Mouse (Mus musculus) forebrain, embryonic 14.5 days (tissue): ENCODE results near the gene Ston1. TPM values are rescaled to one million over a fixed set of nuclear protein-coding genes. Genes with fewer than 3 reads are reported as not detected.

ENCODE experiments used
- ATAC-seq: fragments of 200-750 bp; cut with Nextera tagmentation; 2 replicates; pipeline ENCODE4 v1.8.0; 2017; ENCODE audit warnings: mild to moderate bottlenecking, moderate library complexity
- DNase-seq: peaks from one replicate; pipeline ENCODE4 v3.0.0-alpha.2; 2015; ENCODE audit warnings: low spot score
- H3K27ac ChIP-seq: fragments of 300-500 bp; sonication (generic); 2 replicates; pipeline ENCODE4 v1.5.1; 2014; ENCODE audit warnings: low read depth, mild to moderate bottlenecking, control low read depth, low read length, moderate library complexity
- H3K27me3 ChIP-seq: fragments of 300-500 bp; sonication (generic); replicated peaks from 2 replicates; pipeline ENCODE4 v1.6.1; 2014; ENCODE audit warnings: low read length, control low read depth, mixed read lengths; ENCODE audit not compliant: control insufficient read depth, insufficient read depth
- H3K36me3 ChIP-seq: fragments of 300-500 bp; sonication (generic); 2 replicates; pipeline ENCODE4 v1.6.1; 2014; ENCODE audit warnings: low read length, control low read depth; ENCODE audit not compliant: control insufficient read depth, insufficient read depth
- H3K4me1 ChIP-seq: fragments of 300-500 bp; sonication (generic); 2 replicates; pipeline ENCODE4 v1.6.1; 2014; ENCODE audit warnings: antibody characterized with exemption, low read length, control low read depth; ENCODE audit not compliant: control insufficient read depth, insufficient read depth
- H3K4me2 ChIP-seq: fragments of 300-500 bp; sonication (generic); 2 replicates; pipeline ENCODE4 v1.6.1; 2014; ENCODE audit warnings: mild to moderate bottlenecking, control low read depth, low read length
- H3K4me3 ChIP-seq: fragments of 300-500 bp; sonication (generic); 2 replicates; pipeline ENCODE4 v1.5.1; 2014; ENCODE audit warnings: low read depth, low read length, control low read depth
- H3K9ac ChIP-seq: fragments of 300-500 bp; sonication (generic); 2 replicates; pipeline ENCODE4 v1.6.1; 2014; ENCODE audit warnings: mild to moderate bottlenecking, low read length, control low read depth, moderate library complexity
- H3K9me3 ChIP-seq: fragments of 300-500 bp; sonication (generic); replicated peaks from 2 replicates; pipeline ENCODE4 v1.6.1; 2016; ENCODE audit warnings: low read length, control low read depth, mixed read lengths; ENCODE audit not compliant: control insufficient read depth
- WGBS: fragments of 180-500 bp; shearing (Covaris S2); extraction: QIAGEN DNeasy Blood & Tissue Kit; methylation state at CpG from one replicate; pipeline ENCODE4 v1.1.7; 2014; 5-methylcytosine and 5-hydroxymethylcytosine counted together
- polyA plus RNA-seq: library from polyadenylated mRNA; unstranded; fragments of >200 nt; fragmentation: Nextera tagmentation; extraction: Ambion mirVana; gene quantifications from 2 replicates; pipeline ENCODE4 v1.2.1, GENCODE M21; 2014

The Ston1 gene
- polyA plus RNA-seq, 1 experiment from 2014 or later = 2.8 TPM

DNA sequence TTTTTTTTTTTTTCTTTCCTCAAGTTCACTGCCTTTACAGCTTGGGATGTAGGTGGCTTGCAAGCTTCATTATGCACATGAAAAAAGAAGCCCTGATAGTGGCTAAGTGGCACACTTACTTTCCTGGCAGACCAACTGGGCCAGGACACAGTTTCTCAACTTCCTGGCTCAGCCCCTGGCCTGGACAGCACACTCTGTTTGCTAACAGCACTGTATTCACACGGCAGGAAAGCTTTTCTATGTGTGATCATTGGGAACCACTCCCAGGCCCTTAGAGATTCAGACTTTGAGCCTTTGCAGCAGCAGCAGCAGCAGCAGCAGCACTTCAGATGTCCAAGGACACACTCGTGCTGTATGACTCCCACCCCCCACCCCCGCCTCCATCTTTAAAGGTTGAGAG, 16.8 kb downstream of the Ston1 start:
- no peak overlapping the region for H3K4me3 ChIP-seq
- H3K36me3 ChIP-seq = no peaks in the 10 kb centered on the region
- ATAC-seq (no peak), DNase-seq (no peak)
- no peaks in the 10 kb centered on the region for H3K27me3 ChIP-seq
- 70% methylated on average over 3 of the region's 3 CpGs for WGBS
- no peaks in the 10 kb centered on the region for H3K9me3 ChIP-seq
- no peaks in the 10 kb centered on the region for H3K4me1 ChIP-seq
- no peak overlapping the region for H3K9ac ChIP-seq
- H3K27ac ChIP-seq = no peak overlapping the region
- no peak overlapping the region for H3K4me2 ChIP-seq

DNA sequence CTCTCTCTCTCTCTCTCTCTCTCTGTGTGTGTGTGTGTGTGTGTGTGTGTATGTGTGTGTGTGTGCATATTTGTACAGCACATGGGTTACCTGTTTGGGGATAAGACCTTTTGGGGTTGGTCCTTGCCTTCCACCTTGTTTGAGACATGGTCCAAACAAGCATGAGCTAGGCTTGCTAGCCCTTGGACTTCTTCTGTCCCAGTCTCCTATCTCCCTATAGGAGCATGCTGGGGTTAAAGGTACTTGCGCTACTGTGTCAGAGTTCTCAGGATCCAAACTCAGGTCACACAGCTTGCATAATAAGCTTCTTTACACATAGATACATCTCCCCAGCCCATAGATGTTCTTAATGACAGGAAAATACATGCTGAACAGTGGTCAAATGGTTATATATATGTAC, 17.2 kb downstream of the Ston1 start:
- Histone ChIP-seq H3K4me1 (no peaks in the 10 kb centered on the region), H3K36me3 (no peaks in the 10 kb centered on the region), H3K27me3 (no peaks in the 10 kb centered on the region), H3K4me3 (no peak overlapping the region), H3K4me2 (no peak overlapping the region), H3K9me3 (no peaks in the 10 kb centered on the region), H3K27ac (no peak overlapping the region), H3K9ac (no peak overlapping the region)
- ATAC-seq (no peak), DNase-seq (no peak)
- WGBS = 100% methylated on average over 1 of the region's 1 CpGs

DNA sequence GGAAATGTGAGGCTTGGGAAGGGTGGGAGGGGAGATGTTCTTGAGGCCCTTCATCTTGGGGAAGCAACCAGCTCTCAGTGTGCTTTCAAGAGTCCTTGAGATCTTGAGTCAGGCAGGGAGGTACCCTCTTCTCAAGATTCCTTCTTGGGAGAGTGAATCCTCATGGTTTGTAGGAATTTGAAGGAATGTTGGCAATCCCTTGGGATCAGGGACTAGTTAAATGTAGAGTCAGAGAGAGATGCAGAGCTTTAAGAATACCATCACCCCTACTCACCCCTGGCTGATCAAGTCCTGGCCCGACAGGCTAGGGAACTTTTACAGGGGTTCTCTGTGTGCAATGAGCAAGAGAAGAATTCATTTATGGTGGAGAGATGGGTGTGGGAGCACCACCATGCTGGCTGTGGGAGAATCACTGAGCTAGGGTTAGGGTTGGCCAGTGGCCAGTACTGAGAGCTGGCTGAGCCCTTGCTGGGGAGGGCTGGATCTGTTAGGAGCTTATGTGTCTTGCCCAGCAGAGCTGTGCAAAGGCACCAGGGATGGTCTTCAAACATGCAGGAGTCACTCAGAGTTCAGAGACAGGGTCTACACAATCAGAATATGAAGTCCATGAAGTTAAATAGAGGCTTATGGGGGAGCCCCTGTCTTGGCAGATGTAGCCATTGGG, 18.1 kb downstream of the Ston1 start:
- no peaks in the 10 kb centered on the region for H3K36me3 ChIP-seq
- H3K9me3 ChIP-seq = no peaks in the 10 kb centered on the region
- H3K9ac ChIP-seq = no peak overlapping the region
- H3K4me3 ChIP-seq = no peak overlapping the region
- DNase-seq (no peak), ATAC-seq (no peak)
- no peaks in the 10 kb centered on the region for H3K27me3 ChIP-seq
- no peak overlapping the region for H3K27ac ChIP-seq
- H3K4me1 ChIP-seq = no peaks in the 10 kb centered on the region
- H3K4me2 ChIP-seq = no peak overlapping the region
- WGBS = 83% methylated on average over 1 of the region's 1 CpGs

DNA sequence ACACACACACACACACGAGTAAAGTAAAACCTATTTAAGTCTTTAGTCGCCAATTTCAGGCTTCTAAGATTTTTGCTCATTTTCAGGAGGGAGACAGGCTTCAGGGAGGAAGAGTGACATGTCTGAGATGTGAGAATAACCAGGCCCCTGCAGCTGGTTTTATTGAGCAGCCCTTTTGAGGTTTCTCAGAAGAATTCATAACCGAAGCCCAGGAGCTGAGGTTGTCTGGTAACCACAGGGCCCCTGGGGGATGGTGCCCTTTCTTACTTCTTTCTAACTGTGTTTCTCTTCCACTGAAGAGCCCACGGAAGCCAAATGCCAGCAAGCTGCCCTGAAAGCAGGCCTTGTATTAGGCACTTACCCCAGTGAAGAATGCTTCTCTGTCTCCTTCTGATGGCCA, 23.5 kb downstream of the Ston1 start:
- H3K4me3 ChIP-seq = no peak overlapping the region
- ATAC-seq = no peak
- no peak for DNase-seq
- no peaks in the 10 kb centered on the region for H3K4me1 ChIP-seq
- no peaks in the 10 kb centered on the region for H3K36me3 ChIP-seq
- no peak overlapping the region for H3K4me2 ChIP-seq
- no peaks in the 10 kb centered on the region for H3K27me3 ChIP-seq
- WGBS = 86% methylated on average over 4 of the region's 4 CpGs
- H3K9me3 ChIP-seq = no peaks in the 10 kb centered on the region
- H3K27ac ChIP-seq = no peak overlapping the region
- no peak overlapping the region for H3K9ac ChIP-seq

DNA sequence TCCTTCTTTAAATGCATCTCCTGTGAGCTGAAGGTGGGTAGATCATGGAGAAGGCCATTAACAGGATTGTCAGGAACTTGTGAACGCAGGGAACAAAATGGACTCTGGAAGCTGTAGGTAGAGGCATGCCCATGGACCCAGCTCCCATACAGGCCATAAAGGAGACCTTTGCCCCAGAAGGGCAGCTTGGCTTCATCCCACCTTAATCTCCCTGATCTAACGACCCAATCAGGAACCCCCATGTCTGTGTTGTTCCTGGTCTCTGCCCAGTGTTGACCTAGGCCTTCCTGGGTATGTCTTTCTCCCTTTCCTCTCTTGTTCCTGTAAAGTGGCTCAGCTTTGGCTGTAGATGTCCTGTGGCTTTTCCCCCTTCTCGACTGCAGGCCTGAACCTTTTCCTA, 23.9 kb downstream of the Ston1 start:
- no peak overlapping the region for H3K27ac ChIP-seq
- H3K9me3 ChIP-seq = no peaks in the 10 kb centered on the region
- no peak overlapping the region for H3K4me2 ChIP-seq
- H3K27me3 ChIP-seq = no peaks in the 10 kb centered on the region
- H3K36me3 ChIP-seq = no peaks in the 10 kb centered on the region
- DNase-seq (no peak), ATAC-seq (no peak)
- H3K4me1 ChIP-seq = peaks cover 1% of the 10 kb centered on the region; the same call in 1 of the 2 replicates
- no peak overlapping the region for H3K9ac ChIP-seq
- WGBS = 96% methylated on average over 3 of the region's 3 CpGs
- H3K4me3 ChIP-seq = no peak overlapping the region

DNA sequence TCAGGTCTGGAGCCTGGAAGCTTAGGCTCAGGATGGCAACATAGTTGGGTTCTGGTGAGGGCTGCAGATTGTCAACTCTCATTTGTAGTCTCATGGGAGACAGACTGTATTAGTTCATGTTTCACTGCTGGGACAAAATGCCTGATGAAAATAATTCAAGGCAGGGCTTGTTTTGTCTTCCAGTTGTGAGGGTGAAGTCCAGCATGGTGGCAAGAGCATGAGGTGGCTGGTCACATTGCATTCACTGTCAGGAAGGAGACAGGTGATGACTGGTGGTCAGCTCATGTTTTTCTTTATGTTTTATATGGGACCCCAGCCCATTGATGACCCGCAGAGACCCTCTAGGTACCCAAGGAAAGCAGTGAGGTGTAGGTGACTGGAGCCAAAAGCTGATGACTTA, 25.2 kb downstream of the Ston1 start:
- no peak overlapping the region for H3K27ac ChIP-seq
- 83% methylated on average over 1 of the region's 1 CpGs for WGBS
- ATAC-seq (no peak), DNase-seq (no peak)
- no peaks in the 10 kb centered on the region for H3K27me3 ChIP-seq
- H3K9me3 ChIP-seq = no peaks in the 10 kb centered on the region
- H3K9ac ChIP-seq = no peak overlapping the region
- H3K36me3 ChIP-seq = no peaks in the 10 kb centered on the region
- no peak overlapping the region for H3K4me3 ChIP-seq
- H3K4me2 ChIP-seq = no peak overlapping the region
- H3K4me1 ChIP-seq = peaks cover 3% of the 10 kb centered on the region; the same call in 1 of the 2 replicates

DNA sequence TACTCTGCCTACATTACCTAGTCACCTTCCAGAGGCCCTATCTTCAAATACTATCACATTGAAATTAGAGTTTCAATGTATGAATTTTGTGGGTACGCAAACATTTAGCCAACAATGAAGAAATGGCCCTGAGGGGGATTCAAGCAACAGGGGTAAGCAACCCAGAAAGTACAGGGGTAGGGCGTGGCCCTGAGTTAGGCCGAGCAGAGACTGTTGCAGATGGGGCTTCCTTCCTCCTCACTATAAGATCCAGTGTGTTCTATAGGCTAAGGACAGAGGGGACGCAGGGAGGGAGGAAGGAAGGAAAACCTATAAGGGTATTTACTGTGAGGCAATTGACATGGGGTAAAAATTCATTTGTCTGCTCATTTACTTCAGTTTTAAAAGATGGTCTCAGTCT, 26.9 kb downstream of the Ston1 start:
- 94% methylated on average over 4 of the region's 4 CpGs for WGBS
- no peak for ATAC-seq
- H3K9ac ChIP-seq = no peak overlapping the region

DNA sequence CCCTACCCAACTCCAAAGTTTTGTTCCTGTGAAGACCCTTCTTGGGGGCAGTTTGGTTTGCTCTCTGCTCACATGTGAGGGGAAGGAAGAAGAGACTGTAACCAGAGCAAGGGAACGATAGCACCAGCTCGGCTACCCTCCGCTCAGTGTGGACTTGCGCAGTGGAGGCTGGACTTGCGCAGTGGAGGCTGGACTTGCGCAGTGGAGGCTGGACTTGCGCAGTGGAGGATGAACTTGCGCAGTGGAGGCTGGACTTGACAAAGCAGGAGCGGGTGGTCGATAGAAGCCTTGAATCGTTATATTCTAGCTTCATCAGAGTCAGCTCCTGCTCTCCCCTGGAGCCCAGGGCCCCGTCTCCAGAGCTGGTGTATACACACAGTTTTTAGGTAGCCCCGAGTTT, 27.9 kb downstream of the Ston1 start:
- Histone ChIP-seq H3K27me3 (no peaks in the 10 kb centered on the region), H3K9me3 (no peaks in the 10 kb centered on the region), H3K4me1 (peaks cover 14% of the 10 kb centered on the region), H3K36me3 (no peaks in the 10 kb centered on the region), H3K4me2 (no peak overlapping the region), H3K9ac (no peak overlapping the region), H3K27ac (no peak overlapping the region), H3K4me3 (no peak overlapping the region)
- WGBS = 94% methylated on average over 13 of the region's 13 CpGs
- no peak for DNase-seq
- no peak for ATAC-seq

More for the DNA sequence above, 26.9 kb downstream of the Ston1 start:
- H3K36me3 ChIP-seq = no peaks in the 10 kb centered on the region
- no peak for DNase-seq
- H3K4me2 ChIP-seq = no peak overlapping the region
- no peak overlapping the region for H3K4me3 ChIP-seq
- no peaks in the 10 kb centered on the region for H3K9me3 ChIP-seq
- no peak overlapping the region for H3K27ac ChIP-seq
- peaks cover 6% of the 10 kb centered on the region for H3K4me1 ChIP-seq
- H3K27me3 ChIP-seq = no peaks in the 10 kb centered on the region

DNA sequence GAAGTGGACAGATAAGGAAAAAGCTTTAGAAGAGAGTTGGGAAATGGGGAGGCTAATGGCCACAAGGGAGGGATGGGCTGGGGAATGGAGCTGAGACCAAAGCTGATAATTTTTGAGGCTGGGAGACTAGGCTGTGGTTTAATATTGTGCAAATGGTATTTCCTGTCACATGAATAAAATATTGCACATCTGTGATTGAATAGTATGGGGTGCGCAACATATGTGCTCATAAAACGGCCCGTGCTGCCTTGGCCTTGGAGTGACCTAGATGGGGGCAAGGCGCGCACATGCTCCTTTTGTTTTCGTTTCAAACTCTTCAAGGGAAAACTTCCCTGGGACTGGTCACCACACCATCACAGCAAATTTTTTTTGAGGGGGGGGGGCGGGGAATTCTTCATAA, 28.4 kb downstream of the Ston1 start:
- no peaks in the 10 kb centered on the region for H3K36me3 ChIP-seq
- H3K27ac ChIP-seq = no peak overlapping the region
- H3K4me3 ChIP-seq = no peak overlapping the region
- no peak for DNase-seq
- WGBS = 85% methylated on average over 7 of the region's 7 CpGs
- H3K9ac ChIP-seq = no peak overlapping the region
- H3K4me2 ChIP-seq = no peak overlapping the region
- H3K4me1 ChIP-seq = peaks cover 19% of the 10 kb centered on the region
- no peaks in the 10 kb centered on the region for H3K27me3 ChIP-seq
- ATAC-seq = no peak
- H3K9me3 ChIP-seq = no peaks in the 10 kb centered on the region
